Mouse (Mus musculus): ENCODE results near the gene Tsc22d4. TPM values are rescaled to one million over a fixed set of nuclear protein-coding genes. Genes with fewer than 3 reads are reported as not detected.

Gene Tsc22d4
- polyA plus RNA-seq, 1 experiment, result 32.4 TPM

DNA sequence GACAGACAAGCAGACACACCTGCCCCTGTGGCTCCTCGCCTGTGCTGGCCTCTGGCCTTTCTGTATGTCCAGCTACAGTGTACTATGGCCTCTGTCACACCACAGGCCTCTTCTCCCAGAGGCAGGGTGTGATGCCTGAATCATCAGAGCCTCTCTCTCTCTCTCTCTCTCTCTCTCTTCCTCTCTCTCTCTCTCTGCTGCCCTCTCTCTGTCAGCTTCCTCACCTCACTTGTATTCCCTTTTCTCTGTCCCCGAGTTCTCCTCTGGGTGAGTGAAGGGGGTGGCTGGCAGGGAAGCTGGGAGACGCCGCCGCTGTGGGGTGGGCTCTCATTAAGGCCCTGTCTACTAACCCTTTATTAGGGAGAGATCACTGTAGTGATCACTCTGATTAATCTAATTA is 7.0 kb upstream of the Tsc22d4 start:
- TF ChIP-seq MYOG (IDR thresholded peaks at IDR 0.05; ENCODE audit: control insufficient read depth, extremely low read depth, insufficient read length) (no peak), CEBPB (IDR thresholded peaks at IDR 0.05; ENCODE audit: low read depth) (no peak), CTCF (IDR thresholded peaks at IDR 0.05; ENCODE audit: control insufficient read depth, insufficient read depth, insufficient read length) (no peak), MAX (IDR thresholded peaks at IDR 0.05) (no peak)
- Histone ChIP-seq H3K79me3 (ENCODE audit: low read depth) (no peaks in the 10 kb centered on the region), H3K27me3 (ENCODE audit: control insufficient read depth, insufficient read depth, insufficient read length) (no peaks in the 10 kb centered on the region), H3K79me2 (ENCODE audit: control insufficient read depth, insufficient read depth) (no peaks in the 10 kb centered on the region), H3K36me3 (ENCODE audit: control insufficient read depth, insufficient read depth) (no peaks in the 10 kb centered on the region), H3K4me3 (ENCODE audit: insufficient read depth, poor library complexity, severe bottlenecking) (no peak overlapping the region), H3ac (ENCODE audit: control insufficient read depth, insufficient read length, low read depth) (peak overlapping the region; percentile 34)

DNA sequence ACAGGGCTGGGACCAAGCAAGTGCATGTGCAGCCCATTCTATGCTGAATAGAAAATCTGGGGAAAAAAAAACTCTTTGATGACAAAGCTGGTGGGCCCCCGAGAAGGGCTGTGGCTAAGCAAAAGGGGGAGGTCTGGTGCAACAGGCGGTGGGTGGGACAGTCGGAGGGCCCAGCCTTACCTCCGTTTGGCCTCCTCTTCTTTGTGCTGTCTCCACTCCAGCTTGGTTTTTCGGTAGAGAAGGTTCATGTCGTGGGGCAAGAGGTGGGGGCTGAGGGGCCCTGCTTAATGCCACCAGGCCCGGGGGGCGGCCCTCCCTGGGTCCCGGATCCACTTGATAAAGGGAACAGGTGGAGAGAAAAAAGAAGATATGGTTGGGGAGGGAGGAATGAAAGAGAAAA is 6.1 kb upstream of the Tsc22d4 start:
- no peaks in the 10 kb centered on the region for H3K79me3 ChIP-seq (ENCODE audit: low read depth)
- H3K79me2 ChIP-seq (ENCODE audit: control insufficient read depth, insufficient read depth), result no peaks in the 10 kb centered on the region
- H3ac ChIP-seq (ENCODE audit: control insufficient read depth, insufficient read length, low read depth), result no peak overlapping the region
- no peaks in the 10 kb centered on the region for H3K36me3 ChIP-seq (ENCODE audit: control insufficient read depth, insufficient read depth)
- no peak for TF ChIP-seq MAX (IDR thresholded peaks at IDR 0.05)
- no peak for TF ChIP-seq FOSL1 (IDR thresholded peaks at IDR 0.05; ENCODE audit: insufficient read depth, low read length, poor library complexity, severe bottlenecking)
- no peak for TF ChIP-seq USF1 (IDR thresholded peaks at IDR 0.05; ENCODE audit: low read depth)
- TF ChIP-seq CEBPB (IDR thresholded peaks at IDR 0.05; ENCODE audit: low read depth), result no peak
- TF ChIP-seq MYOD1 (IDR thresholded peaks at IDR 0.05; ENCODE audit: control insufficient read depth, insufficient read length, low read depth), result no peak
- TF ChIP-seq CTCF (IDR thresholded peaks at IDR 0.05; ENCODE audit: control insufficient read depth, insufficient read depth, insufficient read length), result no peak
- no peak for TF ChIP-seq MYOG (IDR thresholded peaks at IDR 0.05; ENCODE audit: control insufficient read depth, extremely low read depth, insufficient read length)
- no peak overlapping the region for H3K4me3 ChIP-seq (ENCODE audit: insufficient read depth, poor library complexity, severe bottlenecking)
- H3K27me3 ChIP-seq (ENCODE audit: control insufficient read depth, insufficient read depth, insufficient read length), result no peaks in the 10 kb centered on the region

- no peak for TF ChIP-seq MYOG (IDR thresholded peaks at IDR 0.05; ENCODE audit: control insufficient read depth, extremely low read depth, insufficient read length)
- no peak for TF ChIP-seq CTCF (IDR thresholded peaks at IDR 0.05; ENCODE audit: control insufficient read depth, insufficient read depth, insufficient read length)
- TF ChIP-seq FOSL1 (IDR thresholded peaks at IDR 0.05; ENCODE audit: insufficient read depth, low read length, poor library complexity, severe bottlenecking), result no peak
- no peak for TF ChIP-seq MAX (IDR thresholded peaks at IDR 0.05)
- no peak for TF ChIP-seq MYOD1 (IDR thresholded peaks at IDR 0.05; ENCODE audit: control insufficient read depth, insufficient read length, low read depth)
Measured at GRCm38 (mm10) chr5:137740506-137740905, 5.0 kb upstream of the Tsc22d4 start.

GRCm38 (mm10) chr5:137741023-137741931 is 4.3 kb upstream of the Tsc22d4 start, which contains the start of gene Nyap1:
TSS of gene Nyap1 (minus strand) at chr5:137741607.
- Histone ChIP-seq H3K79me3 (ENCODE audit: low read depth) (no peaks in the 10 kb centered on the region), H3K79me2 (ENCODE audit: control insufficient read depth, insufficient read depth) (peaks cover 3% of the 10 kb centered on the region)

More at GRCm38 (mm10) chr5:137740506-137740905, 5.0 kb upstream of the Tsc22d4 start:
- H3K79me3 ChIP-seq (ENCODE audit: low read depth), result no peaks in the 10 kb centered on the region
- H3K79me2 ChIP-seq (ENCODE audit: control insufficient read depth, insufficient read depth), result no peaks in the 10 kb centered on the region
- peak overlapping the region; percentile 36 for H3K4me3 ChIP-seq (ENCODE audit: insufficient read depth, poor library complexity, severe bottlenecking)
- H3K36me3 ChIP-seq (ENCODE audit: control insufficient read depth, insufficient read depth), result no peaks in the 10 kb centered on the region
- H3K27me3 ChIP-seq (ENCODE audit: control insufficient read depth, insufficient read depth, insufficient read length), result no peaks in the 10 kb centered on the region
- no peak overlapping the region for H3ac ChIP-seq (ENCODE audit: control insufficient read depth, insufficient read length, low read depth)

DNA sequence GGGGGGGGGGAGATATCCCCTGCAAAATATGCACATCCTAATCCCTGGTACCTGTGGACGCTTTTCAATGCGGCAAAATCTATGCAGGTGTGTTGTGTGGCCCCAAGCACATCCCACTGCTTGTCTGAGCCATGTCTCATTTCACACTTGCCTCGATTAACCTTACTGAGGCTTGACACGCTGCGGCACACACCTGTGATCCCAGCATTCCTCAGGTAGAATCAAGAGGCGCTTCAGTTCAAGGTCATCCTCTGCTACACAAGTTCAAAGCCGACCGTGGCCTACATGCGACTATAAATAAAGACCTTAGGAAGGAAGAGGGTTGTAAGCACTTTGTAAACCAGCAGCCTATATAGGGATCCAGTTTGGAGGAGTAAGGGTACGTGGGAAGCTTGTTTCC is 3.5 kb upstream of the Tsc22d4 start:
- H3K27me3 ChIP-seq (ENCODE audit: control insufficient read depth, insufficient read depth, insufficient read length), result no peaks in the 10 kb centered on the region
- H3K36me3 ChIP-seq (ENCODE audit: control insufficient read depth, insufficient read depth), result no peaks in the 10 kb centered on the region
- H3K4me3 ChIP-seq (ENCODE audit: insufficient read depth, poor library complexity, severe bottlenecking), result no peak overlapping the region

More at GRCm38 (mm10) chr5:137741023-137741931, 4.3 kb upstream of the Tsc22d4 start, which contains the start of gene Nyap1:
- Histone ChIP-seq H3K36me3 (ENCODE audit: control insufficient read depth, insufficient read depth) (no peaks in the 10 kb centered on the region), H3K27me3 (ENCODE audit: control insufficient read depth, insufficient read depth, insufficient read length) (no peaks in the 10 kb centered on the region), H3K4me3 (ENCODE audit: insufficient read depth, poor library complexity, severe bottlenecking) (peak within 1 kb of the TSS; percentile 36), H3ac (ENCODE audit: control insufficient read depth, insufficient read length, low read depth) (peak within 1 kb of the TSS; percentile 6)
- peak; percentile 85 for TF ChIP-seq CTCF (IDR thresholded peaks at IDR 0.05; ENCODE audit: control insufficient read depth, insufficient read depth, insufficient read length)
- TF ChIP-seq MAX (IDR thresholded peaks at IDR 0.05), result no peak

More for the DNA sequence above, 3.5 kb upstream of the Tsc22d4 start:
- H3ac ChIP-seq (ENCODE audit: control insufficient read depth, insufficient read length, low read depth), result no peak overlapping the region
- H3K79me3 ChIP-seq (ENCODE audit: low read depth), result peaks cover 3% of the 10 kb centered on the region
- peaks cover 11% of the 10 kb centered on the region for H3K79me2 ChIP-seq (ENCODE audit: control insufficient read depth, insufficient read depth)
- TF ChIP-seq USF1 (IDR thresholded peaks at IDR 0.05; ENCODE audit: low read depth) (no peak), MYOG (IDR thresholded peaks at IDR 0.05; ENCODE audit: control insufficient read depth, extremely low read depth, insufficient read length) (no peak), FOSL1 (IDR thresholded peaks at IDR 0.05; ENCODE audit: insufficient read depth, low read length, poor library complexity, severe bottlenecking) (no peak), CTCF (IDR thresholded peaks at IDR 0.05; ENCODE audit: control insufficient read depth, insufficient read depth, insufficient read length) (no peak), CEBPB (IDR thresholded peaks at IDR 0.05; ENCODE audit: low read depth) (no peak), MYOD1 (IDR thresholded peaks at IDR 0.05; ENCODE audit: control insufficient read depth, insufficient read length, low read depth) (no peak), MAX (IDR thresholded peaks at IDR 0.05) (no peak)

All from C2C12 (cell line).